Mouse (Mus musculus) CH12.LX (cell line): Measurements from ENCODE around the gene Msmb.

Experiments used
- BHLHE40 ChIP-seq: IDR thresholded peaks from 2 replicates; pipeline ENCODE4 v1.6.1; 2011; ENCODE audit warnings: mild to moderate bottlenecking, low read depth, low read length, improper control_type of control experiment
- CTCF ChIP-seq, 2 experiments: IDR thresholded peaks in 1 of 2; conservative IDR thresholded peaks in 1 of 2; 2 replicates each; pipeline ENCODE4 v1.5.1; 2011 to 2012; ENCODE audit warnings: low read depth in 2 of 2, low read length in 2 of 2, improper control_type of control experiment in 1 of 2, inconsistent platforms in 1 of 2, mild to moderate bottlenecking in 1 of 2, moderate library complexity in 1 of 2
- HCFC1 ChIP-seq: IDR thresholded peaks from 2 replicates; pipeline ENCODE4 v1.6.1; 2012; ENCODE audit warnings: low read depth, mild to moderate bottlenecking, inconsistent platforms, low read length, improper control_type of control experiment
- MEF2A ChIP-seq: IDR thresholded peaks from 2 replicates; pipeline ENCODE4 v1.6.1; 2014; ENCODE audit warnings: low read depth, mild to moderate bottlenecking, inconsistent platforms, low read length, improper control_type of control experiment, borderline replicate concordance
- POLR2A ChIP-seq: IDR thresholded peaks from 2 replicates; pipeline ENCODE4 v1.6.1; 2011; ENCODE audit warnings: low read depth, mild to moderate bottlenecking, improper control_type of control experiment, low read length
- TCF12 ChIP-seq: IDR thresholded peaks from 2 replicates; pipeline ENCODE4 v1.6.1; 2014; ENCODE audit warnings: low read depth, mild to moderate bottlenecking, inconsistent platforms, low read length, improper control_type of control experiment
- ZMIZ1 ChIP-seq: IDR thresholded peaks from 2 replicates; pipeline ENCODE4 v1.6.1; 2012; ENCODE audit warnings: low read depth, mild to moderate bottlenecking, inconsistent platforms, low read length, improper control_type of control experiment

DNA sequence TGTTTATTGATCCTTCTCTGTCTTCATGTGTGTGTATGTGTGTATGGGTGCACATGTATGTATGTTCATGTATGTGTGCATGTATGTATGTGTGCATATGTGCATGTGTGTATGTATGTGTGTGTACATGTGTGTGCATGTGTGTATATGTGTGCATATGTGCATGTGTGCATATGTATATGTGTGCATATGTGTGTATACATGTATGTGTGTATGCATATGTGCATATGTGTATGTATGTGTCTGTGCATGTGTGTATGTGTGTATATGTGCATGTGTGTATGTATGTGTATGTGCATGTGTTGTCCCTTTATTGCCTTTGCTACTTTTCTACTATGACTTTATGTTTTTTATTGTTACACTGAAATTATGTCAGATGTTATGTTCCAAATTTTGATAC lies 2.9 kb downstream of the Msmb start:
- TF ChIP-seq HCFC1: no peak
- no peak for TF ChIP-seq ZMIZ1
- no peak for TF ChIP-seq BHLHE40
- TF ChIP-seq MEF2A: no peak
- TF ChIP-seq TCF12: no peak
- TF ChIP-seq CTCF (conservative IDR thresholded peaks at IDR 0.05 in 1 of 2, IDR thresholded peaks at IDR 0.05 in 1 of 2; ENCODE audit: low read depth in 2 of 2, low read length in 2 of 2): no peak
- TF ChIP-seq POLR2A: no peak
